Mouse (Mus musculus): Measurements from ENCODE around the gene St5. TPM values are rescaled to one million over a fixed set of nuclear protein-coding genes. Genes with fewer than 3 reads are reported as not detected.

Gene St5
- polyA plus RNA-seq, 1 experiment: 42.2 TPM

- no peak for TF ChIP-seq POLR2A (IDR thresholded peaks at IDR 0.05; ENCODE audit: insufficient read depth, low read length)
- no peak for TF ChIP-seq CTCF (IDR thresholded peaks at IDR 0.05; ENCODE audit: low read depth, low read length)
- no peak for TF ChIP-seq EP300 (IDR thresholded peaks at IDR 0.05; ENCODE audit: insufficient read depth, low read depth, low read length)
- H3K27ac ChIP-seq (ENCODE audit: insufficient read depth, low read length): no peak overlapping the region
- H3K9ac ChIP-seq (ENCODE audit: low read depth, poor library complexity, severe bottlenecking): no peak overlapping the region
Observed at GRCm38 (mm10) chr7:109562154-109562599, 141.2 kb downstream of the St5 start.

GRCm38 (mm10) chr7:109561466-109562153 is 141.8 kb downstream of the St5 start:
- Histone ChIP-seq H3K27ac (ENCODE audit: insufficient read depth, low read length) (no peak overlapping the region), H3K9ac (ENCODE audit: low read depth, poor library complexity, severe bottlenecking) (no peak overlapping the region), H3K36me3 (ENCODE audit: control insufficient read depth, insufficient read depth, low read length, poor library complexity, severe bottlenecking) (no peaks in the 10 kb centered on the region), H3K4me1 (ENCODE audit: control insufficient read depth, insufficient read depth, low read length) (no peaks in the 10 kb centered on the region), H3K27me3 (ENCODE audit: control insufficient read depth, insufficient read depth, low read length, poor library complexity, severe bottlenecking) (no peaks in the 10 kb centered on the region), H3K9me3 (replicated peaks; ENCODE audit: control insufficient read depth, insufficient read depth, low read length, poor library complexity, severe bottlenecking) (no peaks in the 10 kb centered on the region), H3K4me3 (ENCODE audit: low read depth, low read length) (no peak overlapping the region)
- TF ChIP-seq CTCF (IDR thresholded peaks at IDR 0.05; ENCODE audit: low read depth, low read length) (no peak), EP300 (IDR thresholded peaks at IDR 0.05; ENCODE audit: insufficient read depth, low read depth, low read length) (no peak), POLR2A (IDR thresholded peaks at IDR 0.05; ENCODE audit: insufficient read depth, low read length) (no peak)

More at GRCm38 (mm10) chr7:109562154-109562599, 141.2 kb downstream of the St5 start:
- Histone ChIP-seq H3K27me3 (ENCODE audit: control insufficient read depth, insufficient read depth, low read length, poor library complexity, severe bottlenecking) (no peaks in the 10 kb centered on the region), H3K4me3 (ENCODE audit: low read depth, low read length) (no peak overlapping the region), H3K36me3 (ENCODE audit: control insufficient read depth, insufficient read depth, low read length, poor library complexity, severe bottlenecking) (no peaks in the 10 kb centered on the region), H3K9me3 (replicated peaks; ENCODE audit: control insufficient read depth, insufficient read depth, low read length, poor library complexity, severe bottlenecking) (no peaks in the 10 kb centered on the region), H3K4me1 (ENCODE audit: control insufficient read depth, insufficient read depth, low read length) (no peaks in the 10 kb centered on the region)

- H3K27ac ChIP-seq (ENCODE audit: insufficient read depth, low read length): no peak overlapping the region
- H3K9ac ChIP-seq (ENCODE audit: low read depth, poor library complexity, severe bottlenecking): no peak overlapping the region
- H3K36me3 ChIP-seq (ENCODE audit: control insufficient read depth, insufficient read depth, low read length, poor library complexity, severe bottlenecking): no peaks in the 10 kb centered on the region
- no peaks in the 10 kb centered on the region for H3K4me1 ChIP-seq (ENCODE audit: control insufficient read depth, insufficient read depth, low read length)
- H3K4me3 ChIP-seq (ENCODE audit: low read depth, low read length): no peak overlapping the region
- TF ChIP-seq CTCF (IDR thresholded peaks at IDR 0.05; ENCODE audit: low read depth, low read length) (no peak), EP300 (IDR thresholded peaks at IDR 0.05; ENCODE audit: insufficient read depth, low read depth, low read length) (no peak), POLR2A (IDR thresholded peaks at IDR 0.05; ENCODE audit: insufficient read depth, low read length) (no peak)
- no peaks in the 10 kb centered on the region for H3K9me3 ChIP-seq (replicated peaks; ENCODE audit: control insufficient read depth, insufficient read depth, low read length, poor library complexity, severe bottlenecking)
- H3K27me3 ChIP-seq (ENCODE audit: control insufficient read depth, insufficient read depth, low read length, poor library complexity, severe bottlenecking): no peaks in the 10 kb centered on the region
Observed at GRCm38 (mm10) chr7:109559536-109559935, 143.9 kb downstream of the St5 start.

- H3K27me3 ChIP-seq (ENCODE audit: control insufficient read depth, insufficient read depth, low read length, poor library complexity, severe bottlenecking): no peaks in the 10 kb centered on the region
- H3K9ac ChIP-seq (ENCODE audit: low read depth, poor library complexity, severe bottlenecking): no peak overlapping the region
- H3K36me3 ChIP-seq (ENCODE audit: control insufficient read depth, insufficient read depth, low read length, poor library complexity, severe bottlenecking): no peaks in the 10 kb centered on the region
- no peak overlapping the region for H3K27ac ChIP-seq (ENCODE audit: insufficient read depth, low read length)
- no peaks in the 10 kb centered on the region for H3K9me3 ChIP-seq (replicated peaks; ENCODE audit: control insufficient read depth, insufficient read depth, low read length, poor library complexity, severe bottlenecking)
- TF ChIP-seq EP300 (IDR thresholded peaks at IDR 0.05; ENCODE audit: insufficient read depth, low read depth, low read length) (no peak), POLR2A (IDR thresholded peaks at IDR 0.05; ENCODE audit: insufficient read depth, low read length) (no peak), CTCF (IDR thresholded peaks at IDR 0.05; ENCODE audit: low read depth, low read length) (no peak)
- no peaks in the 10 kb centered on the region for H3K4me1 ChIP-seq (ENCODE audit: control insufficient read depth, insufficient read depth, low read length)
- no peak overlapping the region for H3K4me3 ChIP-seq (ENCODE audit: low read depth, low read length)
Observed at GRCm38 (mm10) chr7:109546726-109547125, 156.7 kb downstream of the St5 start.

GRCm38 (mm10) chr7:109546186-109546585 is 157.2 kb downstream of the St5 start:
- TF ChIP-seq CTCF (IDR thresholded peaks at IDR 0.05; ENCODE audit: low read depth, low read length) (no peak), EP300 (IDR thresholded peaks at IDR 0.05; ENCODE audit: insufficient read depth, low read depth, low read length) (no peak), POLR2A (IDR thresholded peaks at IDR 0.05; ENCODE audit: insufficient read depth, low read length) (no peak)
- H3K9ac ChIP-seq (ENCODE audit: low read depth, poor library complexity, severe bottlenecking): no peak overlapping the region
- H3K36me3 ChIP-seq (ENCODE audit: control insufficient read depth, insufficient read depth, low read length, poor library complexity, severe bottlenecking): no peaks in the 10 kb centered on the region
- H3K4me3 ChIP-seq (ENCODE audit: low read depth, low read length): no peak overlapping the region
- no peaks in the 10 kb centered on the region for H3K9me3 ChIP-seq (replicated peaks; ENCODE audit: control insufficient read depth, insufficient read depth, low read length, poor library complexity, severe bottlenecking)
- no peak overlapping the region for H3K27ac ChIP-seq (ENCODE audit: insufficient read depth, low read length)
- no peaks in the 10 kb centered on the region for H3K27me3 ChIP-seq (ENCODE audit: control insufficient read depth, insufficient read depth, low read length, poor library complexity, severe bottlenecking)
- H3K4me1 ChIP-seq (ENCODE audit: control insufficient read depth, insufficient read depth, low read length): no peaks in the 10 kb centered on the region

GRCm38 (mm10) chr7:109545255-109545993 is 158.0 kb downstream of the St5 start:
- Histone ChIP-seq H3K9ac (ENCODE audit: low read depth, poor library complexity, severe bottlenecking) (no peak overlapping the region), H3K27ac (ENCODE audit: insufficient read depth, low read length) (no peak overlapping the region), H3K36me3 (ENCODE audit: control insufficient read depth, insufficient read depth, low read length, poor library complexity, severe bottlenecking) (no peaks in the 10 kb centered on the region), H3K4me1 (ENCODE audit: control insufficient read depth, insufficient read depth, low read length) (no peaks in the 10 kb centered on the region), H3K9me3 (replicated peaks; ENCODE audit: control insufficient read depth, insufficient read depth, low read length, poor library complexity, severe bottlenecking) (no peaks in the 10 kb centered on the region), H3K4me3 (ENCODE audit: low read depth, low read length) (no peak overlapping the region), H3K27me3 (ENCODE audit: control insufficient read depth, insufficient read depth, low read length, poor library complexity, severe bottlenecking) (no peaks in the 10 kb centered on the region)
- TF ChIP-seq POLR2A (IDR thresholded peaks at IDR 0.05; ENCODE audit: insufficient read depth, low read length): no peak

Data from ES-Bruce4 (cell line).